Mouse (Mus musculus) heart, embryonic 15.5 days (tissue): ENCODE measurements around the gene Gm4553. TPM values are rescaled to one million over a fixed set of nuclear protein-coding genes. Genes with fewer than 3 reads are reported as not detected.
"Not testable (repeated sequence)": the region's sequence is repeated elsewhere in the genome, so short reads cannot be mapped to it uniquely, and the experiment has no call there.

Experiments used
- ATAC-seq: fragments of 200-750 bp; cut with Nextera tagmentation; replicated peaks from 2 replicates; pipeline ENCODE4 v1.8.0; 2017; ENCODE audit warnings: low read depth, moderate TSS enrichment; ENCODE audit not compliant: insufficient number of reproducible peaks, insufficient read depth, low FRiP score
- H3K27ac ChIP-seq: fragments of 300-500 bp; sonication (generic); 2 replicates; pipeline ENCODE4 v1.5.1; 2015; ENCODE audit warnings: mild to moderate bottlenecking, inconsistent platforms
- H3K27me3 ChIP-seq: fragments of 300-500 bp; sonication (generic); 2 replicates; pipeline ENCODE4 v1.6.1; 2015; ENCODE audit warnings: inconsistent platforms
- H3K36me3 ChIP-seq: fragments of 300-500 bp; sonication (generic); 2 replicates; pipeline ENCODE4 v1.6.1; 2015; ENCODE audit warnings: mild to moderate bottlenecking, inconsistent platforms
- H3K4me1 ChIP-seq: fragments of 300-500 bp; sonication (generic); replicated peaks from 2 replicates; pipeline ENCODE4 v1.6.1; 2015; ENCODE audit warnings: inconsistent platforms
- H3K4me2 ChIP-seq: fragments of 300-500 bp; sonication (generic); 2 replicates; pipeline ENCODE4 v1.6.1; 2015; ENCODE audit warnings: inconsistent platforms, mild to moderate bottlenecking, moderate library complexity
- H3K4me3 ChIP-seq: fragments of 300-500 bp; sonication (generic); 2 replicates; pipeline ENCODE4 v1.5.1; 2015; ENCODE audit warnings: mild to moderate bottlenecking, inconsistent platforms
- H3K9ac ChIP-seq: fragments of 300-500 bp; sonication (generic); 2 replicates; pipeline ENCODE4 v1.6.1; 2015; ENCODE audit warnings: mild to moderate bottlenecking, inconsistent platforms
- H3K9me3 ChIP-seq: fragments of 300-500 bp; sonication (generic); replicated peaks from 2 replicates; pipeline ENCODE4 v1.6.1; 2016; ENCODE audit warnings: inconsistent platforms
- WGBS: fragments of 180-500 bp; shearing (Covaris S2); methylation state at CpG from one replicate; pipeline ENCODE4 v1.1.7; 2015; ENCODE audit warnings: mixed read lengths; 5-methylcytosine and 5-hydroxymethylcytosine counted together
- polyA plus RNA-seq: library from polyadenylated mRNA; unstranded; fragments of >200 nt; fragmentation: Nextera tagmentation; extraction: Ambion mirVana; gene quantifications from 2 replicates; pipeline ENCODE4 v1.2.1, GENCODE M21; 2015

Gene Gm4553
- polyA plus RNA-seq, 1 experiment from 2014 or later: not detected

GRCm38 (mm10) chr7:142169836-142170235 is 4.3 kb upstream of the Gm4553 start:
- ATAC-seq: no peak
- no peak overlapping the region for H3K4me3 ChIP-seq
- no peaks in the 10 kb centered on the region for H3K36me3 ChIP-seq
- H3K9ac ChIP-seq: no peak overlapping the region
- H3K4me2 ChIP-seq: no peak overlapping the region
- H3K9me3 ChIP-seq: no peaks in the 10 kb centered on the region
- peaks cover 7% of the 10 kb centered on the region; the same call in 1 of the 2 replicates for H3K27me3 ChIP-seq
- H3K4me1 ChIP-seq: no peaks in the 10 kb centered on the region
- H3K27ac ChIP-seq: no peak overlapping the region
- WGBS: 42% methylated on average over 3 of the region's 3 CpGs

DNA sequence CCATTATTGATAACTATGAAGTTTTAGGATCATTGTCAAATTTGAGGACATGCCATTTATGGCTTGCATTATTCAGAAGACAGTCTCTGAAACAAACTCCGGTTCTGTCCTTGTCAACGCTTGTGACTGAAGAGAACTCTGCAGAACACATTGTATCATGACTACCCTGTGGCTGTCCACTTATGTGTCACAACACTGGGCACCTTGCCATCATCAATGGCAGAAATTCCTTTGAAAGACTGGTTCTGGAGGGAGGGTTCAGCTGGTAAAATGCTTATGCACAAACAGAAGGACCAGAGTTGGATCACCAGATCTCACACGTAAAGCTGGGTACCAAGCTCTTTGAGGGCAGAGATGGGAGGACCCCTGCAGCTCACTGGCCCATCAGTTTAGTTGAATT is 6.2 kb downstream of the Gm4553 start:
- Histone ChIP-seq H3K4me1 (no peaks in the 10 kb centered on the region), H3K9me3 (no peaks in the 10 kb centered on the region), H3K4me2 (no peak overlapping the region), H3K36me3 (no peaks in the 10 kb centered on the region), H3K4me3 (no peak overlapping the region), H3K9ac (no peak overlapping the region), H3K27ac (no peak overlapping the region), H3K27me3 (no peaks in the 10 kb centered on the region; the same call in 1 of the 2 replicates)
- WGBS: 87% methylated on average over 3 of the region's 3 CpGs
- ATAC-seq: no peak

DNA sequence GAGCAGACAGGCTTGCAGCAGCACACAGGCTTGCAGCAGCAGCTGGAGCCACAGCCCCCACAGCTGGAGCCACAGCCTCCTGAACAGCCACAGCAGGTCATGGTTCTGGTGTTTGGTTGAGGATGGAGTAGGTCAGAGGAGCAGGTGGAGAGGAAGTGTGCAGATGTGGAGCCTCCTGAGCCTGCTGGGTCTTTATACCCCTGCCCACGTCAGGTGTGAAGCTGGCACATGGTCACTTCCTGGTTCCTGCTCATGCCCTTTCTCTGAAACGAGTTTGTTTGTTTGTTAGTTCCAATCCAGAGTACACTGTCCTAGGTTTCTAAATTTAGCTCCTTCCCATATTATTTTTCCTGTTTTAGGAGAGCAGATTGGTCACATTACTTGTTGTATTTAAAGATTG is 8.5 kb downstream of the Gm4553 start, which contains the start of gene Gm29735:
TSS of gene Gm29735 (minus strand) at position 101 of the 400 bp plus-strand sequence.
- ATAC-seq, H3K4me2 ChIP-seq, H3K9ac ChIP-seq, H3K27me3 ChIP-seq, H3K4me1 ChIP-seq, H3K27ac ChIP-seq, H3K36me3 ChIP-seq, H3K4me3 ChIP-seq, H3K9me3 ChIP-seq: not testable (repeated sequence)
- WGBS: 43% methylated on average over 2 of the region's 2 CpGs

- no peaks in the 10 kb centered on the region for H3K36me3 ChIP-seq
- no peak overlapping the region for H3K4me2 ChIP-seq
- whole genome bisulfite sequencing: 48% methylated on average over 1 of the region's 1 CpGs
- H3K9me3 ChIP-seq: no peaks in the 10 kb centered on the region
- no peak overlapping the region for H3K27ac ChIP-seq
- no peak overlapping the region for H3K4me3 ChIP-seq
- ATAC-seq: no peak
- H3K9ac ChIP-seq: no peak overlapping the region
- H3K4me1 ChIP-seq: no peaks in the 10 kb centered on the region
- no peaks in the 10 kb centered on the region; the same call in 1 of the 2 replicates for H3K27me3 ChIP-seq
Observed at GRCm38 (mm10) chr7:142155308-142155707, 10.2 kb downstream of the Gm4553 start.

GRCm38 (mm10) chr7:142152191-142152590 is 13.3 kb downstream of the Gm4553 start:
- no peaks in the 10 kb centered on the region; the same call in 1 of the 2 replicates for H3K27me3 ChIP-seq
- H3K9ac ChIP-seq: no peak overlapping the region
- no peaks in the 10 kb centered on the region for H3K4me1 ChIP-seq
- 74% methylated on average over 4 of the region's 4 CpGs for WGBS
- H3K27ac ChIP-seq: no peak overlapping the region
- no peaks in the 10 kb centered on the region for H3K9me3 ChIP-seq
- no peak for ATAC-seq
- no peaks in the 10 kb centered on the region for H3K36me3 ChIP-seq
- H3K4me2 ChIP-seq: no peak overlapping the region
- H3K4me3 ChIP-seq: no peak overlapping the region

GRCm38 (mm10) chr7:142148633-142149032 is 16.9 kb downstream of the Gm4553 start:
- Histone ChIP-seq H3K4me2 (no peak overlapping the region), H3K4me3 (no peak overlapping the region), H3K36me3 (no peaks in the 10 kb centered on the region), H3K27ac (no peak overlapping the region), H3K27me3 (peaks cover 10% of the 10 kb centered on the region; the same call in 1 of the 2 replicates), H3K9me3 (no peaks in the 10 kb centered on the region), H3K9ac (no peak overlapping the region), H3K4me1 (no peaks in the 10 kb centered on the region)
- ATAC-seq: no peak

GRCm38 (mm10) chr7:142146033-142146432 is 19.5 kb downstream of the Gm4553 start:
- ATAC-seq: no peak
- no peak overlapping the region for H3K27ac ChIP-seq
- no peaks in the 10 kb centered on the region for H3K9me3 ChIP-seq
- no peaks in the 10 kb centered on the region for H3K36me3 ChIP-seq
- H3K9ac ChIP-seq: no peak overlapping the region
- no peaks in the 10 kb centered on the region for H3K4me1 ChIP-seq
- 3% methylated on average over 1 of the region's 1 CpGs for WGBS
- peaks cover 10% of the 10 kb centered on the region; the same call in 1 of the 2 replicates for H3K27me3 ChIP-seq
- no peak overlapping the region for H3K4me3 ChIP-seq
- no peak overlapping the region for H3K4me2 ChIP-seq

DNA sequence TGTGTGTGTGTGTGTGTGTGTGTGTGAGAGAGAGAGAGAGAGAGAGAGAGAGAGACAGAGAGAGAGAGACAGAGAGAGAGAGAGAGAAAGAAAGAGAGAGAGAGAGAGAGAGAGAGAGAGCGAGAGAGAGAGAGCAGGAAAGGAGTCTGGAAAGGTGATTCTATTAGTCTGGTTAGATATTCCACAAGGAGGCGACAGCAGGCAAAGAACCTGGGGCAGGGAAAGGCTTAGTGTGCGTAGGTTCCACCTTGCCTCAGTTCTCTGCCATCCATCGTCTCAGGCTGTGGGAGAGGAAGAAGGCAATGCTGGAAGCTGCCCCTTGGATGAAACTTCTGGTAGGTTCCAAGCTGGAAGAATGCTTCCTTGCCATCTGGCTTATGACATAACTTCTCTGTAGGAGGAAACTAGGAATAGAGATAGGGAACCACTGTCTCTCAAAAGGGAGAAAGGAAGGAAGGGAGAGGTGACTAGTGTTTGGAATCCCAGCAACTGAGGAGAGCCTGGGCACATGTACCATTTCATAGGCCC is 20.1 kb downstream of the Gm4553 start:
- Histone ChIP-seq H3K36me3 (no peaks in the 10 kb centered on the region), H3K27ac (no peak overlapping the region), H3K4me2 (no peak overlapping the region), H3K27me3 (peaks cover 10% of the 10 kb centered on the region; the same call in 1 of the 2 replicates), H3K9me3 (no peaks in the 10 kb centered on the region), H3K4me1 (no peaks in the 10 kb centered on the region), H3K9ac (no peak overlapping the region), H3K4me3 (no peak overlapping the region)
- 38% methylated on average over 4 of the region's 4 CpGs for WGBS
- ATAC-seq: no peak

DNA sequence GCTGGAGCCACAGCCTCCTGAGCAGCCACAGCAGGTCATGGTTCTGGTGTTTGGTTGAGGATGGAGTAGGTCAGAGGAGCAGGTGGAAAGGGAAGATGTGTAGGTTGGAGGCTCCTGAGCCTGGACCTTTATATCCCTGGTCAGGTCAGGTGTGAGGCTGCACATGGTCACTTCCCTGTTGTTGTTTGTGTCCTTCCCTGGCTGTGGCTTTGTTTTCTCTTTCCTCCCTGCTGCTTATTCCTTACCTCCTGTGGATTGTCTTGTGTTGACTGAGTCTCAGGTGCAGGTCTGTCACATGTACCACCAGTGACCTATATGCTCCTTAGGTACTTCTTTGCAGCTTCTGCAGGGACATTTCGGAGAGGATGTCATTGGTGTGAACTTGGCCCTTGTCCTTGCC is 21.0 kb downstream of the Gm4553 start, which contains the start of gene Gm45337:
TSS of gene Gm45337 (minus strand) at position 101 of the 400 bp plus-strand sequence.
- H3K27me3 ChIP-seq: peaks cover 10% of the 10 kb centered on the region; the same call in 1 of the 2 replicates
- H3K9ac ChIP-seq: no peak within 1 kb of the TSS
- H3K4me1 ChIP-seq: no peaks in the 10 kb centered on the region
- no peak for ATAC-seq
- 67% methylated on average over 1 of the region's 1 CpGs for WGBS
- no peaks in the 10 kb centered on the region for H3K9me3 ChIP-seq
- no peak within 1 kb of the TSS for H3K27ac ChIP-seq
- no peak within 1 kb of the TSS for H3K4me3 ChIP-seq
- no peak within 1 kb of the TSS for H3K4me2 ChIP-seq
- no peaks in the 10 kb centered on the region for H3K36me3 ChIP-seq

DNA sequence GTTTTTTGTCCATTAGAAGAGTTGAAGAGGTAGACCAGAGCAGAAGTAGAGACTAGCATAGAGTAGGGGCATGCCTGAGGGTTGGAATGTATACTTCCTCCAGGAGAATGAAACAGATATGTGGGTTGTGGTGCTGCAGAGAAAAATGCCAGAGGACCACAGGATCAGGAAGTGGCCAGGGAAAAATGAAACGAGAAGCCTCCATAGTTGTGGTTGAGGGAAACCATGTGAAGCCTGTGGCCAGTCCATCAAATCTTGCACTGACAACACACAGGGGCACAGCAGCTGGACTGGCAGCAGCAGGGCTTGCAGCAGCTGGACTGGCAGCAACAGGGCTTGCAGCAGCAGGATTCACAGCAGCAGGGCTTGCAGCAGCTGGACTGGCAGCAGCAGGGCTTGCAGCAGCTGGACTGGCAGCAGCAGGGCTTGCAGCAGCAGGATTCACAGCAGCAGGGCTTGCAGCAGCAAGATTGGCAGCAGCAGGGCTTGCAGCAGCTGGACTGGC is 22.0 kb downstream of the Gm4553 start:
- H3K4me3 ChIP-seq, H3K9me3 ChIP-seq, H3K4me1 ChIP-seq, H3K36me3 ChIP-seq, H3K9ac ChIP-seq, H3K27ac ChIP-seq, H3K4me2 ChIP-seq, ATAC-seq: not testable (repeated sequence)
- peaks cover 10% of the 10 kb centered on the region; the same call in 1 of the 2 replicates for H3K27me3 ChIP-seq
- 36% methylated on average over 1 of the region's 1 CpGs for WGBS

- H3K27ac ChIP-seq: no peak overlapping the region
- no peaks in the 10 kb centered on the region for H3K9me3 ChIP-seq
- peaks cover 8% of the 10 kb centered on the region; the same call in 1 of the 2 replicates for H3K27me3 ChIP-seq
- no peak overlapping the region for H3K4me2 ChIP-seq
- no peak overlapping the region for H3K9ac ChIP-seq
- no peaks in the 10 kb centered on the region for H3K4me1 ChIP-seq
- no peak overlapping the region for H3K4me3 ChIP-seq
- H3K36me3 ChIP-seq: no peaks in the 10 kb centered on the region
- WGBS: 8% methylated on average over 1 of the region's 1 CpGs
- ATAC-seq: no peak
Observed at GRCm38 (mm10) chr7:142140696-142141095, 24.8 kb downstream of the Gm4553 start.

DNA sequence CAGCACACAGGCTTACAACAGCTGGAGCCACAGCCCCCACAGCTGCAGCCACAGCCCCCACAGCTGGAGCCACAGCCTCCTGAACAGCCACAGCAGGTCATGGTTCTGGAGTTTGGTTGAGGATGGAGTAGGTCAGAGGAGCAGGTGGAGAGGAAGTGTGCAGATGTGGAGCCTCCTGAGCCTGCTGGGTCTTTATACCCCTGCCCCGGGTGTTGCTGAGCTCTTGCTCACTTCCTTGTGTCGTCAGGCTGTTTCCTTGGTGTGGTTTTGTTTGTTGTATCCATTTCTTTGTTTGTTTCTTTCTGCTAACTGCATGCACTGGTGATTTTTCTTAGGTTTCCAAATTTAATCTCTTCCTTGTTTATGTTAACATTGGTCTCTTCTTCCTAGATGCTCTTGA is 29.6 kb downstream of the Gm4553 start, which contains the start of gene Gm39115:
TSS of gene Gm39115 (minus strand) at position 101 of the 400 bp plus-strand sequence.
- not testable (repeated sequence) for H3K9me3 ChIP-seq
- 38% methylated on average over 2 of the region's 2 CpGs for WGBS

More for the DNA sequence above, 29.6 kb downstream of the Gm4553 start, which contains the start of gene Gm39115:
- H3K36me3 ChIP-seq, H3K27me3 ChIP-seq, H3K9ac ChIP-seq, H3K4me3 ChIP-seq, H3K4me2 ChIP-seq, H3K27ac ChIP-seq, ATAC-seq, H3K4me1 ChIP-seq: not testable (repeated sequence)
